ENCODE assay signal across 8 mouse cellular contexts in genomic region chr7:118705101-118705961, GRCm38 (mm10). TPM values are rescaled to one million over a fixed set of nuclear protein-coding genes. Genes with fewer than 3 reads are reported as not detected.
A peak's percentile ranks its signal among the peaks of the same experiment; 100 is the strongest.
DNase-seq lines count a peak whose midpoint lies in the region; ATAC-seq and TF ChIP-seq lines count a peak whose summit lies in the region.

TSS of gene Gde1 (minus strand) at chr7:118705778.

- peak; percentile 86 for DNase-seq in 3T3-L1 (ENCODE audit: low read depth, low spot score)
- peak; percentile 86 to 90 for DNase-seq in adrenal gland, postnatal 4 days (ENCODE audit: low spot score in 2 of 2)
- DNase-seq in embryonic facial prominence, embryonic 14.5 days (ENCODE audit: low spot score): peak; percentile 95
- DNase-seq in heart, adult 8-10 months (ENCODE audit: low spot score): peak; percentile 90
- peak; percentile 98 for DNase-seq in kidney, adult 9 months
- DNase-seq in limb, embryonic 14.5 days (ENCODE audit: low spot score): peak; percentile 90
- DNase-seq in midbrain, postnatal 0 days (ENCODE audit: low spot score): peak; percentile 93
- DNase-seq in spleen, postnatal 14 days (ENCODE audit: low spot score in 2 of 2): peak; percentile 74 to 85

- H3K9ac ChIP-seq in embryonic facial prominence, embryonic 14.5 days (ENCODE audit: low read depth, low read length): peak within 1 kb of the TSS; percentile 91
- H3K9ac ChIP-seq in limb, embryonic 14.5 days (ENCODE audit: low read depth, low read length, severe bottlenecking): peak within 1 kb of the TSS; percentile 85
- H3K9ac ChIP-seq in midbrain, postnatal 0 days (replicated peaks; ENCODE audit: low read length, poor library complexity, severe bottlenecking): peak within 1 kb of the TSS; percentile 83

- peak within 1 kb of the TSS; percentile 81 for H3K4me2 ChIP-seq in embryonic facial prominence, embryonic 14.5 days (ENCODE audit: low read depth, low read length)
- peak within 1 kb of the TSS; percentile 80 for H3K4me2 ChIP-seq in limb, embryonic 14.5 days (replicated peaks; ENCODE audit: low read depth, low read length, severe bottlenecking)
- H3K4me2 ChIP-seq in midbrain, postnatal 0 days (ENCODE audit: low read depth, low read length, poor library complexity, severe bottlenecking): peak within 1 kb of the TSS; percentile 64

- peak; percentile 71; the same call in 1 of the 2 replicates for TF ChIP-seq POLR2A in limb, embryonic 14.5 days (IDR thresholded peaks at IDR 0.05; ENCODE audit: borderline replicate concordance, extremely low read depth, insufficient read depth, insufficient read length)

- H3K4me1 ChIP-seq in embryonic facial prominence, embryonic 14.5 days (ENCODE audit: control insufficient read depth, insufficient read depth, low read length): peaks cover 8% of the 10 kb centered on the region
- H3K4me1 ChIP-seq in limb, embryonic 14.5 days (ENCODE audit: control insufficient read depth, insufficient read depth, low read length): 0 out of 2 replicates have a peak, but pooled peaks cover 3% of the 10 kb centered on the region
- peaks cover 5% of the 10 kb centered on the region; the same call in 1 of the 2 replicates for H3K4me1 ChIP-seq in midbrain, postnatal 0 days (ENCODE audit: insufficient read depth, low read length)

- peak; percentile 95 for ATAC-seq in embryonic facial prominence, embryonic 14.5 days (ENCODE audit: low read depth)
- ATAC-seq in limb, embryonic 14.5 days (ENCODE audit: low FRiP score, low read depth): peak; percentile 97
- ATAC-seq in midbrain, postnatal 0 days (ENCODE audit: low FRiP score): peak; percentile 95

- peak within 1 kb of the TSS; percentile 77 for H3K27ac ChIP-seq in embryonic facial prominence, embryonic 14.5 days (replicated peaks; ENCODE audit: low read depth, low read length)
- peak within 1 kb of the TSS; percentile 61; the same call in 1 of the 2 replicates for H3K27ac ChIP-seq in limb, embryonic 14.5 days (replicated peaks; ENCODE audit: low read depth, low read length)
- peak within 1 kb of the TSS; percentile 91 for H3K27ac ChIP-seq in midbrain, postnatal 0 days (ENCODE audit: low read depth, low read length)

- H3K27me3 ChIP-seq in embryonic facial prominence, embryonic 14.5 days (replicated peaks; ENCODE audit: control insufficient read depth, insufficient read depth, low read length): no peaks in the 10 kb centered on the region
- H3K27me3 ChIP-seq in limb, embryonic 14.5 days (ENCODE audit: control insufficient read depth, insufficient read depth, low read length): no peaks in the 10 kb centered on the region
- no peaks in the 10 kb centered on the region for H3K27me3 ChIP-seq in midbrain, postnatal 0 days (ENCODE audit: insufficient read depth, low read length)

- peak; percentile 19 for TF ChIP-seq CTCF in midbrain, postnatal 0 days (IDR thresholded peaks at IDR 0.05)

- H3K36me3 ChIP-seq in embryonic facial prominence, embryonic 14.5 days (ENCODE audit: control insufficient read depth, insufficient read depth, low read length): no peaks in the 10 kb centered on the region
- peaks cover 6% of the 10 kb centered on the region; the same call in 1 of the 2 replicates for H3K36me3 ChIP-seq in limb, embryonic 14.5 days (ENCODE audit: control insufficient read depth, insufficient read depth, low read length)
- no peaks in the 10 kb centered on the region for H3K36me3 ChIP-seq in midbrain, postnatal 0 days (ENCODE audit: insufficient read depth, low read length)

- WGBS in embryonic facial prominence, embryonic 14.5 days: 0% methylated on average over 36 of the region's 66 CpGs
- WGBS in limb, embryonic 14.5 days: 0% methylated on average over 48 of the region's 66 CpGs
- WGBS in midbrain, postnatal 0 days: under 1% methylated on average over 63 of the region's 66 CpGs

- H3K9me3 ChIP-seq in embryonic facial prominence, embryonic 14.5 days (ENCODE audit: control insufficient read depth, low read length): no peaks in the 10 kb centered on the region
- H3K9me3 ChIP-seq in limb, embryonic 14.5 days (ENCODE audit: control insufficient read depth, low read length): no peaks in the 10 kb centered on the region
- H3K9me3 ChIP-seq in midbrain, postnatal 0 days (ENCODE audit: low read length): no peaks in the 10 kb centered on the region

- H3K4me3 ChIP-seq in embryonic facial prominence, embryonic 14.5 days (ENCODE audit: low read depth, low read length): peak within 1 kb of the TSS; percentile 89
- peak within 1 kb of the TSS; percentile 87 for H3K4me3 ChIP-seq in limb, embryonic 14.5 days (replicated peaks; ENCODE audit: low read length)
- H3K4me3 ChIP-seq in midbrain, postnatal 0 days (ENCODE audit: low read depth, low read length): peak within 1 kb of the TSS; percentile 64

RNA-seq across cellular contexts. Expression of gene Gde1, which starts in this region (rescaled TPM):
- total RNA-seq in adrenal gland, postnatal 4 days (2021): 10 to 100 TPM; 72.9 to 80.0 TPM
- 94.5 and 97.2 TPM in 2 replicates for polyA plus RNA-seq in embryonic facial prominence, embryonic 14.5 days (2014; fragmentation: Nextera tagmentation; extraction: Ambion mirVana)
- total RNA-seq in heart, adult 8-10 months (2022): 10 to 100 TPM; 26.4 to 33.6 (median 31.1) TPM
- 72.4 and 153 TPM in 2 replicates for polyA plus RNA-seq in limb, embryonic 14.5 days (2012; rRNA removed)
- 81.3 and 89.9 TPM in 2 replicates for polyA plus RNA-seq in limb, embryonic 14.5 days (2014; fragmentation: Nextera tagmentation; extraction: Ambion mirVana)
- 298 and 300 TPM in 2 replicates for total RNA-seq in midbrain, postnatal 0 days (2014; rRNA removed)
- 272 and 286 TPM in 2 replicates for polyA plus RNA-seq in midbrain, postnatal 0 days (2015; fragmentation: Nextera tagmentation; extraction: Ambion mirVana)

Comparison
In these comparisons a context has a peak if more than half of its experiments do, and no peak if none do; other contexts are left out.
1. Peak in every context shown above with its lines: DNase-seq, ATAC-seq, H3K4me3 ChIP-seq and H3K27ac ChIP-seq.